Mouse (Mus musculus): ENCODE measurements around the gene LTO1. TPM values are rescaled to one million over a fixed set of nuclear protein-coding genes. Genes with fewer than 3 reads are reported as not detected.

LTO1 gene
- polyA plus RNA-seq, 1 experiment from 2014 or later, result 19.8 TPM

- H3K9ac ChIP-seq, result no peak overlapping the region
- no peak overlapping the region for H3K27ac ChIP-seq
- no peak overlapping the region for H3K4me2 ChIP-seq
- 0 out of 2 replicates have a peak, but pooled peaks cover 10% of the 10 kb centered on the region for H3K27me3 ChIP-seq
- no peak overlapping the region for H3K4me3 ChIP-seq
- 69% methylated on average over 1 of the region's 1 CpGs for WGBS
- H3K9me3 ChIP-seq (replicated peaks), result no peaks in the 10 kb centered on the region
- ATAC-seq (replicated peaks; ENCODE audit: insufficient number of reproducible peaks, insufficient read depth, low FRiP score, low read depth), result no peak
- no peaks in the 10 kb centered on the region for H3K36me3 ChIP-seq
- peaks cover 18% of the 10 kb centered on the region for H3K4me1 ChIP-seq (replicated peaks)
Measured at GRCm38 (mm10) chr7:144911121-144911520, 3.8 kb upstream of the LTO1 start.

GRCm38 (mm10) chr7:144912897-144913296 is 2.0 kb upstream of the LTO1 start:
- no peak for ATAC-seq (replicated peaks; ENCODE audit: insufficient number of reproducible peaks, insufficient read depth, low FRiP score, low read depth)
- H3K9ac ChIP-seq, result no peak overlapping the region
- 85% methylated on average over 4 of the region's 4 CpGs for WGBS
- H3K4me2 ChIP-seq, result no peak overlapping the region
- H3K4me1 ChIP-seq (replicated peaks), result peaks cover 14% of the 10 kb centered on the region
- H3K27me3 ChIP-seq, result no peaks in the 10 kb centered on the region
- H3K36me3 ChIP-seq, result no peaks in the 10 kb centered on the region
- H3K9me3 ChIP-seq (replicated peaks), result no peaks in the 10 kb centered on the region
- H3K4me3 ChIP-seq, result no peak overlapping the region
- no peak overlapping the region for H3K27ac ChIP-seq

- Histone ChIP-seq H3K4me2 (peak overlapping the region; percentile 96), H3K27me3 (no peaks in the 10 kb centered on the region), H3K36me3 (peaks cover 6% of the 10 kb centered on the region; the same call in 1 of the 2 replicates), H3K4me3 (peak overlapping the region; percentile 93), H3K4me1 (replicated peaks) (peaks cover 14% of the 10 kb centered on the region), H3K9me3 (replicated peaks) (no peaks in the 10 kb centered on the region), H3K9ac (peak overlapping the region; percentile 82), H3K27ac (peak overlapping the region; percentile 78)
- WGBS, result 9% methylated on average over 17 of the region's 17 CpGs
- peak; percentile 84 for ATAC-seq (replicated peaks; ENCODE audit: insufficient number of reproducible peaks, insufficient read depth, low FRiP score, low read depth)
Measured at GRCm38 (mm10) chr7:144914296-144914947, 478 bp upstream of the LTO1 start.

- peaks cover 20% of the 10 kb centered on the region; the same call in 1 of the 2 replicates for H3K36me3 ChIP-seq
- ATAC-seq (replicated peaks; ENCODE audit: insufficient number of reproducible peaks, insufficient read depth, low FRiP score, low read depth), result no peak
- peaks cover 14% of the 10 kb centered on the region for H3K4me1 ChIP-seq (replicated peaks)
- no peak overlapping the region for H3K4me3 ChIP-seq
- no peak overlapping the region for H3K4me2 ChIP-seq
- H3K9me3 ChIP-seq (replicated peaks), result no peaks in the 10 kb centered on the region
- no peaks in the 10 kb centered on the region for H3K27me3 ChIP-seq
- 82% methylated on average over 1 of the region's 1 CpGs for WGBS
- no peak overlapping the region for H3K9ac ChIP-seq
- H3K27ac ChIP-seq, result no peak overlapping the region
Measured at GRCm38 (mm10) chr7:144918823-144919222, 3.9 kb downstream of the LTO1 start.

- peaks cover 15% of the 10 kb centered on the region; the same call in 1 of the 2 replicates for H3K36me3 ChIP-seq
- H3K9me3 ChIP-seq (replicated peaks), result no peaks in the 10 kb centered on the region
- 61% methylated on average over 2 of the region's 2 CpGs for WGBS
- no peak overlapping the region for H3K9ac ChIP-seq
- no peak overlapping the region for H3K4me3 ChIP-seq
- no peak overlapping the region for H3K27ac ChIP-seq
- 0 out of 2 replicates have a peak, but pooled peaks cover 4% of the 10 kb centered on the region for H3K4me1 ChIP-seq (replicated peaks)
- no peak overlapping the region for H3K4me2 ChIP-seq
- no peaks in the 10 kb centered on the region for H3K27me3 ChIP-seq
- no peak for ATAC-seq (replicated peaks; ENCODE audit: insufficient number of reproducible peaks, insufficient read depth, low FRiP score, low read depth)
Measured at GRCm38 (mm10) chr7:144927591-144927990, 12.7 kb downstream of the LTO1 start.

GRCm38 (mm10) chr7:144928009-144928888 is 13.3 kb downstream of the LTO1 start:
- ATAC-seq (replicated peaks; ENCODE audit: insufficient number of reproducible peaks, insufficient read depth, low FRiP score, low read depth), result no peak
- Histone ChIP-seq H3K9ac (no peak overlapping the region), H3K4me3 (no peak overlapping the region), H3K4me1 (replicated peaks) (0 out of 2 replicates have a peak, but pooled peaks cover 4% of the 10 kb centered on the region), H3K36me3 (peaks cover 22% of the 10 kb centered on the region; the same call in 1 of the 2 replicates), H3K9me3 (replicated peaks) (no peaks in the 10 kb centered on the region), H3K27ac (no peak overlapping the region), H3K4me2 (no peak overlapping the region), H3K27me3 (no peaks in the 10 kb centered on the region)
- 54% methylated on average over 4 of the region's 4 CpGs for WGBS

- Histone ChIP-seq H3K9ac (no peak overlapping the region), H3K4me1 (replicated peaks) (0 out of 2 replicates have a peak, but pooled peaks cover 4% of the 10 kb centered on the region), H3K27me3 (no peaks in the 10 kb centered on the region), H3K27ac (no peak overlapping the region), H3K4me2 (no peak overlapping the region), H3K9me3 (replicated peaks) (no peaks in the 10 kb centered on the region), H3K36me3 (peaks cover 28% of the 10 kb centered on the region), H3K4me3 (no peak overlapping the region)
- 70% methylated on average over 6 of the region's 6 CpGs for WGBS
- ATAC-seq (replicated peaks; ENCODE audit: insufficient number of reproducible peaks, insufficient read depth, low FRiP score, low read depth), result no peak
Measured at GRCm38 (mm10) chr7:144928889-144929210, 13.9 kb downstream of the LTO1 start.

GRCm38 (mm10) chr7:144929506-144929905 is 14.6 kb downstream of the LTO1 start:
- peaks cover 33% of the 10 kb centered on the region for H3K36me3 ChIP-seq
- H3K4me2 ChIP-seq, result no peak overlapping the region
- H3K9me3 ChIP-seq (replicated peaks), result no peaks in the 10 kb centered on the region
- H3K4me3 ChIP-seq, result no peak overlapping the region
- H3K9ac ChIP-seq, result no peak overlapping the region
- ATAC-seq (replicated peaks; ENCODE audit: insufficient number of reproducible peaks, insufficient read depth, low FRiP score, low read depth), result no peak
- H3K4me1 ChIP-seq (replicated peaks), result 0 out of 2 replicates have a peak, but pooled peaks cover 4% of the 10 kb centered on the region
- no peak overlapping the region for H3K27ac ChIP-seq
- 79% methylated on average over 8 of the region's 8 CpGs for WGBS
- no peaks in the 10 kb centered on the region for H3K27me3 ChIP-seq

GRCm38 (mm10) chr7:144929931-144930330 is 15.0 kb downstream of the LTO1 start:
- H3K9me3 ChIP-seq (replicated peaks), result no peaks in the 10 kb centered on the region
- ATAC-seq (replicated peaks; ENCODE audit: insufficient number of reproducible peaks, insufficient read depth, low FRiP score, low read depth), result no peak
- H3K27me3 ChIP-seq, result no peaks in the 10 kb centered on the region
- H3K4me2 ChIP-seq, result no peak overlapping the region
- peaks cover 33% of the 10 kb centered on the region for H3K36me3 ChIP-seq
- H3K4me1 ChIP-seq (replicated peaks), result 0 out of 2 replicates have a peak, but pooled peaks cover 4% of the 10 kb centered on the region
- no peak overlapping the region for H3K4me3 ChIP-seq
- H3K27ac ChIP-seq, result no peak overlapping the region
- 64% methylated on average over 5 of the region's 5 CpGs for WGBS
- no peak overlapping the region for H3K9ac ChIP-seq

- H3K4me2 ChIP-seq, result no peak overlapping the region
Measured at GRCm38 (mm10) chr7:144931778-144932177, 16.9 kb downstream of the LTO1 start.

GRCm38 (mm10) chr7:144932389-144932937 is 17.6 kb downstream of the LTO1 start:
- H3K36me3 ChIP-seq, result peaks cover 42% of the 10 kb centered on the region
- no peak overlapping the region for H3K4me2 ChIP-seq

More at GRCm38 (mm10) chr7:144931778-144932177, 16.9 kb downstream of the LTO1 start:
- H3K4me1 ChIP-seq (replicated peaks), result peaks cover 11% of the 10 kb centered on the region
- H3K36me3 ChIP-seq, result peaks cover 38% of the 10 kb centered on the region
- WGBS, result 14% methylated on average over 3 of the region's 3 CpGs
- no peak overlapping the region for H3K9ac ChIP-seq
- ATAC-seq (replicated peaks; ENCODE audit: insufficient number of reproducible peaks, insufficient read depth, low FRiP score, low read depth), result no peak
- no peak overlapping the region for H3K4me3 ChIP-seq
- no peaks in the 10 kb centered on the region for H3K9me3 ChIP-seq (replicated peaks)
- no peak overlapping the region for H3K27ac ChIP-seq
- no peaks in the 10 kb centered on the region for H3K27me3 ChIP-seq

More at GRCm38 (mm10) chr7:144932389-144932937, 17.6 kb downstream of the LTO1 start:
- no peak for ATAC-seq (replicated peaks; ENCODE audit: insufficient number of reproducible peaks, insufficient read depth, low FRiP score, low read depth)
- no peaks in the 10 kb centered on the region for H3K27me3 ChIP-seq
- no peak overlapping the region for H3K4me3 ChIP-seq
- no peak overlapping the region for H3K27ac ChIP-seq
- H3K9ac ChIP-seq, result no peak overlapping the region
- H3K9me3 ChIP-seq (replicated peaks), result no peaks in the 10 kb centered on the region
- 71% methylated on average over 18 of the region's 18 CpGs for WGBS
- H3K4me1 ChIP-seq (replicated peaks), result peaks cover 17% of the 10 kb centered on the region
